Mouse (Mus musculus) adrenal gland, postnatal 25 days (tissue): ENCODE data around the gene Dot1l. TPM values are rescaled to one million over a fixed set of nuclear protein-coding genes. Genes with fewer than 3 reads are reported as not detected.

Source experiments
- DNase-seq: peaks from one replicate; pipeline ENCODE4 v3.0.0; 2021; ENCODE audit warnings: mixed read lengths
- long read RNA-seq: library from polyadenylated mRNA; stranded (forward); transcript quantifications from one replicate; pipeline ENCODE4 v2.0.0, GENCODE M21; 2021
- total RNA-seq: library from RNA; stranded (reverse); gene quantifications from 2 replicates; pipeline ENCODE4 v1.2.3, GENCODE M21; 2021

Dot1l gene
- 97.3 and 102 TPM in 2 replicates for total RNA-seq
- long read RNA-seq, partial matches to known transcripts, result 12 of 31 reads
- long read RNA-seq, other reads (novel, unspliced or antisense), result 19 of 31 reads

GRCm38 (mm10) chr10:80754594-80755290 is at the start of gene Dot1l:
Gene Dot1l, plus strand, starts transcription at chr10:80755206.
- peak; percentile 99 for DNase-seq

- no peak for DNase-seq
Measured at GRCm38 (mm10) chr10:80705479-80705878, 49.5 kb upstream of the Dot1l start.

GRCm38 (mm10) chr10:80710834-80711233 is 44.2 kb upstream of the Dot1l start:
- no peak for DNase-seq

GRCm38 (mm10) chr10:80717281-80717680 is 37.7 kb upstream of the Dot1l start:
- DNase-seq, result peak; percentile 62

DNA sequence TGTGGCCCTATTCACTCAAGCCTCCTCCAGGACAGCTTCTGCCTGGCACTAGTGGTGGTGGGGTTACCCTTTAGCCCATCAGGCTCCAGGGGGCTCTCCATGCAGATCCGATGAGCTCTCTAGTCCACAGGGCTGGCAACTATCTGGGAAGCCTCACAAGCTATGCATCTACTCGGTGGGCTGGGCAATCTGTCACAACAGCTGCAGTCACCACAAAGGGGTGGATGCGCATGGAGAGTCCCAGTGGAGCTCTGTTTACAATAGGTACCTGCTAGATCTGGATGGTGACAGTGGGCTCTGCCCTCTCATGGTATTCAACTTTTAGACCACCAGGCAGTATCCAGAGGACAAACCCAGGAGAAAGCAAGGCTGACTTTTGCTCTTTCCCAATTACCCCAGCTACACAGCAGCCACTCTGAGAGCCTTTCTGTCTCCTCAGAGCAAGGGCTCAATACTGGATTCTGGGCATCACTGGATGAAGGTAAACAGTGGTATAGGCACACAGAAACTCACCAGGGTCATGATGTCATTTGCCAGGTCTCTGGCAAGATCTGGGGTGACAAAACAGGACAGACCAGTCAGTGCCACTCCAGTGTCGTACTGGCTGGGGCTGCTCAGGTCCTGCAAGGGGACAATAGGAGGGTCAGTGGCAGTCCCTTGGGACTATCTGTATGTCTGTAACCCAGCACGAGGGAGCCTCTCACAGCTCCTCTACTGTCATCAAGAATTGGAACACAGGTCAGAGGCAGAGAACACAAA is 27.5 kb upstream of the Dot1l start:
- no peak for DNase-seq

- no peak for DNase-seq
Measured at GRCm38 (mm10) chr10:80732611-80733101, 22.4 kb upstream of the Dot1l start.

GRCm38 (mm10) chr10:80736731-80737130 is 18.3 kb upstream of the Dot1l start:
- DNase-seq, result no peak

DNA sequence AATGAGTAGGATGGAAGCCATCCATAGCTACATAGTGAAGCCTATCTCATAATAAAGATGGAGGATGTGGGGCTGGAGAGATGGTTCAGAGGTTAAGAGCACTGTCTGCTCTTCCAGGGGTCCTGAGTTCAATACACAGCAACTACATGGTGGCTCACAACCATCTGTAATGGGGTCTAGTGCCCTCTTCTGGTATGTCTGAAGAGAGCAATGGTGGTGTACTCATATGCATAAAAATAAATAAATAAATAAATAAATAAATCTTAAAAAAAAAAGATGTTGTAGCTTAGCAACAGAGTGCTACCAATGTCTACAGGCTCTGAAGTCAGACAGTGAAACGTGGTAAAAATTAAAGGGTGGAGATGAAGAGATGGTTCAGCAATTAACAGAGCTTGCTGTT is 16.3 kb upstream of the Dot1l start:
- no peak for DNase-seq

DNA sequence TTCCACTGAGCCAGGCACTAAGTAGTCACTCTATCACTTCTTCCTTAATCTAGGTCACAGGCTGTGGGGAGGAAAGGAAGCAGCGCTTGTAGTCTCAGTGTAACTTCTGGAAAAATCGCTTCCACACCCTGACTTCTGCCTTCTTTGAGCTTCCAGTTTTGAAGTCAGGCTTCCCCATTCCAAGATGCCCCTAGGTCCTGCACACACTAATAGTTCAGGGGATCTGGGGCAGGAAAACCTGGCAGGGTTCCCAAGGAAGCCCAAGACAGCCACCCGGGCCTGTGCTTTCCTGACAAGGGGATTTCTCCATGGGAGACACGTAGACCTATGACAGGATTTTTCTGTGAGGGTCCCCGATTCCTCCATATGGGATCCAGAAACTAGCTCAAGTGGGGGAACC is 13.9 kb upstream of the Dot1l start:
- peak; percentile 29 for DNase-seq

DNA sequence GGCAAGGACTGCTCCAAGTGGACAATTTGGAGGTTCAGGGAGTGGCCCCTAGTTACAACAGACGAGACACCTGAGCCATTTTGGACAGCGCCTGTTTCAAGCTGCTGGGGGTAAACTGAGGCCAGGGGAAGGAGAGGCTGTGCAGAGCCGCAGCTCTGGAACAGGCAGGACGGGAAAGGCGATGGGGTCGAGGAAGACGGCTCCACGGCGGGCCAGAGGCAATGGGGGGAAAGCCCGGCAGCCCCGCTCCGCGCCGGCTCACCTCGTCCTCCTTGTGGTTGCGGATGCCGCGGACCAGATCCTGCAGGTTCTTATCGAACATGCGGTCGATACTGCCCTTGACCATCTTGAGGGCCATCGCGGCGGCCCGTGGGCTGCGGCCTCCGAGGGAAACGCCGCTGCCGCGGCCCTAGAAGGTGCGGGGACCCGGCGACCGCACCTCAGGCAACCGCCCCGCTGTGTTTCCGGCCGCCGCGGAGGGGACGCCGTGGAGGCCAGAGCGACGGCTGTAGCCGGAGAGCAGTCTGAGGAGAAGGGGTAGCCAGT is 13.3 kb upstream of the Dot1l start:
- DNase-seq, result peak; percentile 24

- DNase-seq, result peak; percentile 94
Measured at GRCm38 (mm10) chr10:80742180-80742978, 12.6 kb upstream of the Dot1l start, which contains the start of gene Ap3d1. Gene Ap3d1, minus strand, starts transcription at chr10:80742264.

DNA sequence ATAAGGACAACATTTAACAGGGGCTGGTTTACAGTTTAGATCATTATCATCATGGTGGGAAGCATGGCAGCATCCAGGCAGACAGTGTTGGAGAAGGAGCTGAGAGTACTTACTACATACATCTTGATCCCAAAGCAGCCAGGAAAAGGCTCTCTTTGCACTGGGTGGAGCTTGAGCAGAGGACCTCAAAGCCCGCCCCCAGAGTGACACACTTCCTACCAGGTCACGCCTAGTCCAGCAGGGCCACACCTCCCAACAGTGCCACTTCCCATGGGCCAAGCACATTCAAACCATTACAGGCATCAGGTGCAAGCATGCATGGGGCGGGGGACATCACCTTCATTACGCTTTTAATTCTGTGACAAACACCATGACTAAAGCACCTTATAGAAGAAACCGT is 10.7 kb upstream of the Dot1l start:
- DNase-seq, result peak; percentile 60

GRCm38 (mm10) chr10:80747410-80747809 is 7.6 kb upstream of the Dot1l start:
- peak; percentile 83 for DNase-seq

GRCm38 (mm10) chr10:80748609-80749008 is 6.4 kb upstream of the Dot1l start:
- peak; percentile 52 for DNase-seq

DNA sequence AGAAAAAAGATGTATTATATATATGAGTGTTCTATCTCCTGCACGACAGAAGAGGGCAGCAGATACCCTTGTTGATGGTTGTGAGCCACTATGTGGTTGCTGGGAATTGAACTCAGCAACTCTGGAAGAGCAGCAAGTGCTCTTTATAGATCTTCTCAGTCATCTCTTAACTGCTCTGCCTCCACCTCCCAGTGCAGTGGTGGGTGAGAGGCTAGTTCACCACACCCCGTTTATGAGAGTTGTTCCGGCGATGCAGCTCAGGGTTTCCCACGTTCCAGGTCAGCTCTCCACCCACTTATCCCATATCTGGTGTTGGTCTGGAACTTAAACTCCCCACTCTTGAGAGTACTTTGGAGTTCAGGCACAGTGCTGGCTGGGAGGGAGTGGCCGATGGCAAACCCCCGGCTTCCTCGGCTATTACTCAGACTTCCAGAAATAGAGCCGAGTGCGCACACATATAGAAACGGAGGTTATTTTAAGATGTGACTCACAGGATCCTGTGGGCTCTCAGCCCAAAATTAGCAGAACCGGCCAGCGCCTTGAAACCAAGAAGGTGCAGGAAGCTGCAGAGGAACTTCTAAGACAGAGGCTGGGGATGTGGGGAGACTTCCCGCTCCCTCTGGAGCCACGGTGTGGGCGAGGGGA is 3.7 kb upstream of the Dot1l start:
- peak; percentile 55 for DNase-seq

- DNase-seq, result peak; percentile 82
Measured at GRCm38 (mm10) chr10:80752079-80752625, 2.9 kb upstream of the Dot1l start.

DNA sequence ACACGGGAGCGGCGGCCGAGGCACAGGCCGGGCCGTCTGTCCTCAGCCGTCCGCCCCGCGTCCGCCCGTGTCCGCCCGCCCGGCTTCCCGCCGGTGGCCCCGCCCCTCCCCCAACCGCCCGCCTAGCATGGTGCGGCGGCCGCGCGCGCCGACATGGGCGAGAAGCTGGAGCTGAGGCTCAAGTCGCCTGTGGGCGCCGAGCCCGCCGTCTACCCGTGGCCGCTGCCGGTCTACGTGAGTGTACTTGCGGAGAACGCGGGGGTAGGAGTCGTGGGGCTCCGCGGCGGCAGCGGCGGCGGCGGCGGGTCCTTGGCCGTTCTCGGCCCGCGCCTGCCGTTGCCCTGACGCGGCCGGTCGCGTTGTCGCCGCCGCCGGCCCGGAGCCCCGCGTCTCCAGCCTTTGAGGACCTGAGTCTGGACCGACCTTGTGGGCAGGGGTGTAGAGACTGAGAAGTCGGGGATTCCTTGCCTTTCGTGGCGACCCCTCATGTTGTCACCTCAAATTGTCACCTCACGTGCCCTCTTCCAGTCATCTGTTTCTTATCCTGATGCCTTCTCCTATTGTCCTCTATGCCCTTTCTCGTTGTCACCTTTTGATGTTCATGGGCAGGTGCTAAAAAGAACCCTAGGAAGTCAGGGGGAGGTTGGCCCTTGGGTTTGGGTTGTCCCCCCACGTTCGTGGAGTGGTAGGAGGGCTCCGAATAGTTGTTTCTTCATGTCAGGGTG is 447 bp downstream of the Dot1l start:
- DNase-seq, result no peak

DNA sequence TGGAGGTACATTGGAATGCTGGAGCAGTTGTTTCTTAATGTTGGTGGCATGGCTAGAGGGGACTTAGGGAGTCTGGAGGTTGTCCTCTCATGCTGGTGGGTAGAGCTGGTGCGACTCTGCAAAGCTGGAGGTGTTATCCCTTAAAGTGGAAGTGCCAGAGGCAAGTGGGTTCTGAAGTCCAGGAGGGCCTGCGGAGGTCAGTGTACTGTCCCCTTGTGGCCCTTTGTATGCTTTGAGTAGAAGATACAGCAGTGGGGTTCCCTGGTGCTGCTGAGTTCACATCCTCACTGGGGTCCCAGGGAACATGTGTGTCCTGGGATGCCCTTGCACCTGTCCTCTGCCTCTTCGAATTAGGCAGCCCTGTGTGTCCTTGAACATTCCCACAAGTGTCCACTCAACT is 1.1 kb downstream of the Dot1l start:
- DNase-seq, result no peak

GRCm38 (mm10) chr10:80756509-80756908 is 1.5 kb downstream of the Dot1l start:
- DNase-seq, result no peak

GRCm38 (mm10) chr10:80756967-80757366 is 2.0 kb downstream of the Dot1l start:
- no peak for DNase-seq

GRCm38 (mm10) chr10:80757717-80758116 is 2.7 kb downstream of the Dot1l start:
- peak; percentile 81 for DNase-seq
